26 mouse cellular contexts compared by ENCODE assay signal in genomic region chr11:77769496-77769895, GRCm38 (mm10). TPM values are rescaled to one million over a fixed set of nuclear protein-coding genes. Genes with fewer than 3 reads are reported as not detected.
DNase-seq lines count a peak whose midpoint lies in the region; ATAC-seq and TF ChIP-seq lines count a peak whose summit lies in the region.
"Had no signal": no experiment of that assay in that cellular context is flagged by ENCODE, and none has a peak within 500 bp of the region (broad histone marks: within the 10 kb centered on the region; RNA-seq: fewer than 3 reads in every experiment).

No protein-coding gene starts in this region.

- TF ChIP-seq CTCF in kidney, adult 2 months (conservative IDR thresholded peaks at IDR 0.05; ENCODE audit: insufficient read depth, insufficient read length, low read depth, low read length), result no peak
- no peak for TF ChIP-seq CTCF in stomach, postnatal 0 days (IDR thresholded peaks at IDR 0.05; ENCODE audit: low read depth)
- TF ChIP-seq CTCF in liver, embryonic 14.5 days (IDR thresholded peaks at IDR 0.05; ENCODE audit: low read depth), result no peak

- H3K9ac ChIP-seq in kidney, embryonic 14.5 days (ENCODE audit: low read depth, low read length), result no peak overlapping the region
- no peak overlapping the region for H3K9ac ChIP-seq in stomach, embryonic 15.5 days
- no peak overlapping the region for H3K9ac ChIP-seq in stomach, postnatal 0 days (ENCODE audit: low read length)
- no peak overlapping the region; the same call in 1 of the 2 replicates for H3K9ac ChIP-seq in liver, embryonic 14.5 days (replicated peaks)
- H3K9ac ChIP-seq: embryonic facial prominence, embryonic 12.5 days; forebrain, embryonic 15.5 days; heart, embryonic 15.5 days; limb, embryonic 13.5 days; lung, embryonic 14.5 days had no signal

- WGBS in kidney, adult 2 months, result 37% methylated on average over 4 of the region's 4 CpGs
- WGBS in kidney, embryonic 14.5 days, result 64% methylated on average over 4 of the region's 4 CpGs
- WGBS in stomach, embryonic 15.5 days, result 74% methylated on average over 4 of the region's 4 CpGs
- WGBS in stomach, postnatal 0 days, result 83% methylated on average over 4 of the region's 4 CpGs
- 64% methylated on average over 4 of the region's 4 CpGs for whole genome bisulfite sequencing in liver, embryonic 14.5 days (ENCODE audit: insufficient replicate concordance)

- no peak overlapping the region for H3K4me3 ChIP-seq in kidney, adult 2 months (ENCODE audit: insufficient read depth, low read depth, low read length)
- H3K4me3 ChIP-seq in kidney, embryonic 14.5 days (ENCODE audit: low read length), result no peak overlapping the region
- H3K4me3 ChIP-seq in stomach, embryonic 15.5 days (replicated peaks), result no peak overlapping the region
- H3K4me3 ChIP-seq in stomach, postnatal 0 days (ENCODE audit: low read depth, low read length), result no peak overlapping the region
- H3K4me3 ChIP-seq in liver, embryonic 14.5 days (ENCODE audit: insufficient read depth in 1 of 2, low read depth in 2 of 2, low read length in 2 of 2), result no peak overlapping the region
- H3K4me3 ChIP-seq: embryonic facial prominence, embryonic 12.5 days; forebrain, embryonic 15.5 days; gastrocnemius, adult 2 months; heart, embryonic 15.5 days; layer of hippocampus, adult 2 months; left cerebral cortex, adult 2 months; limb, embryonic 13.5 days had no signal

- no peak for TF ChIP-seq EP300 in stomach, postnatal 0 days (optimal IDR thresholded peaks at IDR 0.05)
- no peak for TF ChIP-seq EP300 in liver, embryonic 14.5 days (IDR thresholded peaks at IDR 0.05; ENCODE audit: low read depth)

- no peaks in the 10 kb centered on the region for H3K27me3 ChIP-seq in kidney, adult 2 months (replicated peaks; ENCODE audit: control insufficient read depth, insufficient read depth, low read length)
- H3K27me3 ChIP-seq in kidney, embryonic 14.5 days (ENCODE audit: control insufficient read depth, insufficient read depth, low read length), result no peaks in the 10 kb centered on the region
- H3K27me3 ChIP-seq in stomach, embryonic 15.5 days (replicated peaks), result no peaks in the 10 kb centered on the region
- no peaks in the 10 kb centered on the region for H3K27me3 ChIP-seq in stomach, postnatal 0 days (ENCODE audit: control insufficient read depth, insufficient read depth, low read length)
- no peaks in the 10 kb centered on the region for H3K27me3 ChIP-seq in liver, embryonic 14.5 days (ENCODE audit: control insufficient read depth, insufficient read depth, low read length)
- H3K27me3 ChIP-seq: embryonic facial prominence, embryonic 12.5 days; forebrain, embryonic 15.5 days; heart, embryonic 15.5 days; limb, embryonic 13.5 days had no signal

- DNase-seq in kidney, adult 2 months, result no peak
- DNase-seq in stomach, postnatal 0 days (ENCODE audit: low spot score), result no peak
- no peak for DNase-seq in liver, embryonic 14.5 days (ENCODE audit: low read depth in 3 of 3, low spot score in 3 of 3)
- no peak for DNase-seq in natural killer cell, adult 2 months (ENCODE audit: low spot score in 2 of 2)
- no peak for DNase-seq in spleen, postnatal 36 days (ENCODE audit: low spot score in 2 of 2)
- DNase-seq: adrenal gland, postnatal 14 days; cerebellum, adult 11-12 months; cerebellum, adult 9-11 months; embryo, embryonic 11 days; gastrocnemius, adult 2 months; lung, embryonic 14.5 days; lung, postnatal 14 days; midbrain, embryonic 14.5 days; right cerebral cortex, adult 18-20 months; spleen, adult 18-20 months had no signal

- no peaks in the 10 kb centered on the region for H3K36me3 ChIP-seq in kidney, adult 2 months (ENCODE audit: control insufficient read depth, insufficient read depth, low read length)
- H3K36me3 ChIP-seq in kidney, embryonic 14.5 days (ENCODE audit: control insufficient read depth, insufficient read depth, low read length), result no peaks in the 10 kb centered on the region
- H3K36me3 ChIP-seq in stomach, embryonic 15.5 days, result no peaks in the 10 kb centered on the region
- H3K36me3 ChIP-seq in stomach, postnatal 0 days (ENCODE audit: control insufficient read depth, insufficient read depth, low read length), result no peaks in the 10 kb centered on the region
- no peaks in the 10 kb centered on the region for H3K36me3 ChIP-seq in liver, embryonic 14.5 days (replicated peaks; ENCODE audit: control insufficient read depth, insufficient read depth, low read depth)
- H3K36me3 ChIP-seq: embryonic facial prominence, embryonic 12.5 days; forebrain, embryonic 15.5 days; heart, embryonic 15.5 days; limb, embryonic 13.5 days had no signal

- no peak for ATAC-seq in kidney, embryonic 14.5 days (ENCODE audit: low FRiP score, low TSS enrichment)
- no peak for ATAC-seq in stomach, embryonic 15.5 days (ENCODE audit: insufficient read depth, low FRiP score, low read depth)
- no peak for ATAC-seq in stomach, postnatal 0 days (ENCODE audit: low FRiP score, low TSS enrichment)
- no peak for ATAC-seq in liver, embryonic 14.5 days (ENCODE audit: insufficient read depth)
- ATAC-seq: CD4-positive, CD25-positive, alpha-beta regulatory T cell, adult 4 months; forebrain, embryonic 15.5 days; hindbrain, embryonic 16.5 days had no signal

- H3K4me1 ChIP-seq in kidney, adult 2 months (ENCODE audit: control insufficient read depth, insufficient read depth, low read length), result peaks cover 47% of the 10 kb centered on the region
- peaks cover 42% of the 10 kb centered on the region for H3K4me1 ChIP-seq in kidney, embryonic 14.5 days (ENCODE audit: control insufficient read depth, insufficient read depth, low read length)
- peaks cover 33% of the 10 kb centered on the region for H3K4me1 ChIP-seq in stomach, embryonic 15.5 days
- peaks cover 5% of the 10 kb centered on the region for H3K4me1 ChIP-seq in stomach, postnatal 0 days (replicated peaks; ENCODE audit: control insufficient read depth, insufficient read depth)
- peaks cover 66% of the 10 kb centered on the region in 2 experiments for H3K4me1 ChIP-seq in liver, embryonic 14.5 days (replicated peaks; ENCODE audit: control insufficient read depth in 2 of 2, insufficient read depth in 2 of 2, low read length in 1 of 2)

- H3K4me2 ChIP-seq in kidney, embryonic 14.5 days (replicated peaks; ENCODE audit: low read depth, low read length), result no peak overlapping the region
- no peak overlapping the region for H3K4me2 ChIP-seq in stomach, embryonic 15.5 days
- H3K4me2 ChIP-seq in stomach, postnatal 0 days (replicated peaks; ENCODE audit: low read depth), result no peak overlapping the region
- H3K4me2 ChIP-seq in liver, embryonic 14.5 days (ENCODE audit: low read depth), result no peak overlapping the region; the same call in 1 of the 2 replicates
- H3K4me2 ChIP-seq: embryonic facial prominence, embryonic 12.5 days; forebrain, embryonic 15.5 days; heart, embryonic 15.5 days; limb, embryonic 13.5 days; lung, embryonic 14.5 days had no signal

- no peaks in the 10 kb centered on the region for H3K9me3 ChIP-seq in kidney, embryonic 14.5 days (ENCODE audit: control insufficient read depth, low read length)
- no peaks in the 10 kb centered on the region for H3K9me3 ChIP-seq in stomach, embryonic 15.5 days
- no peaks in the 10 kb centered on the region for H3K9me3 ChIP-seq in stomach, postnatal 0 days (ENCODE audit: control insufficient read depth, low read length)
- H3K9me3 ChIP-seq in liver, embryonic 14.5 days (ENCODE audit: control insufficient read depth, low read length), result no peaks in the 10 kb centered on the region
- H3K9me3 ChIP-seq: embryonic facial prominence, embryonic 12.5 days; forebrain, embryonic 15.5 days; heart, embryonic 15.5 days; limb, embryonic 13.5 days had no signal

- H3K27ac ChIP-seq in kidney, adult 2 months (ENCODE audit: insufficient read depth, low read depth, low read length), result peak overlapping the region; percentile 57
- no peak overlapping the region for H3K27ac ChIP-seq in kidney, embryonic 14.5 days (ENCODE audit: low read depth, low read length)
- peak overlapping the region; percentile 40; the same call in 1 of the 2 replicates for H3K27ac ChIP-seq in stomach, embryonic 15.5 days
- no peak overlapping the region for H3K27ac ChIP-seq in stomach, postnatal 0 days (replicated peaks)
- peak overlapping the region; percentile 44 for H3K27ac ChIP-seq in liver, embryonic 14.5 days
- H3K27ac ChIP-seq: embryonic facial prominence, embryonic 12.5 days; forebrain, embryonic 15.5 days; gastrocnemius, adult 2 months; heart, embryonic 15.5 days; layer of hippocampus, adult 2 months; left cerebral cortex, adult 2 months; limb, embryonic 13.5 days had no signal

- no peak for TF ChIP-seq POLR2A in kidney, adult 2 months (IDR thresholded peaks at IDR 0.05; ENCODE audit: low read depth, low read length)

RNA-seq across cellular contexts. Expression of gene Myo18a, which starts 6.5 kb away (rescaled TPM):
- polyA plus RNA-seq in kidney, adult 2 months (2012; rRNA removed), result 92.0 and 93.1 TPM in 2 replicates
- polyA plus RNA-seq in kidney, embryonic 14.5 days (2014; fragmentation: Nextera tagmentation; extraction: Ambion mirVana), result 19.1 and 21.1 TPM in 2 replicates
- polyA plus RNA-seq in stomach, embryonic 15.5 days (2015; fragmentation: Nextera tagmentation; extraction: Ambion mirVana), result 29.7 and 29.9 TPM in 2 replicates
- 34.3 and 38.7 TPM in 2 replicates for polyA plus RNA-seq in stomach, postnatal 0 days (2015; fragmentation: Nextera tagmentation; extraction: Ambion mirVana)
- 10.6 and 15.4 TPM in 2 replicates for polyA plus RNA-seq in liver, embryonic 14.5 days (2012; rRNA removed)
- 13.5 and 14.3 TPM in 2 replicates for polyA plus RNA-seq in liver, embryonic 14.5 days (2014; fragmentation: Nextera tagmentation; extraction: Ambion mirVana)

RNA-seq across cellular contexts. Expression of gene Gm10277, which starts 18.1 kb away (rescaled TPM):
- polyA plus RNA-seq in kidney, adult 2 months (2012; rRNA removed), result 0.04 TPM in 1 of 2 replicates, not detected in the other
- 0.92 and 1.4 TPM in 2 replicates for polyA plus RNA-seq in kidney, embryonic 14.5 days (2014; fragmentation: Nextera tagmentation; extraction: Ambion mirVana)
- polyA plus RNA-seq in stomach, embryonic 15.5 days (2015; fragmentation: Nextera tagmentation; extraction: Ambion mirVana), result 1.5 and 1.6 TPM in 2 replicates
- polyA plus RNA-seq in stomach, postnatal 0 days (2015; fragmentation: Nextera tagmentation; extraction: Ambion mirVana), result 0.40 TPM in 2 replicates
- not detected in 2 replicates for polyA plus RNA-seq in liver, embryonic 14.5 days (2012; rRNA removed)
- polyA plus RNA-seq in liver, embryonic 14.5 days (2014; fragmentation: Nextera tagmentation; extraction: Ambion mirVana), result 0.11 and 0.18 TPM in 2 replicates
- polyA plus RNA-seq: testis, adult 2 months had no signal

RNA-seq across cellular contexts. Expression of gene Cryba1, which starts 44.4 kb away (rescaled TPM):
- not detected in 2 replicates for polyA plus RNA-seq in kidney, adult 2 months (2012; rRNA removed)
- polyA plus RNA-seq in kidney, embryonic 14.5 days (2014; fragmentation: Nextera tagmentation; extraction: Ambion mirVana), result not detected in 2 replicates
- 0.13 TPM in 1 of 2 replicates, not detected in the other for polyA plus RNA-seq in stomach, embryonic 15.5 days (2015; fragmentation: Nextera tagmentation; extraction: Ambion mirVana)
- polyA plus RNA-seq in stomach, postnatal 0 days (2015; fragmentation: Nextera tagmentation; extraction: Ambion mirVana), result not detected in 2 replicates
- not detected in 2 replicates for polyA plus RNA-seq in liver, embryonic 14.5 days (2012; rRNA removed)
- not detected in 2 replicates for polyA plus RNA-seq in liver, embryonic 14.5 days (2014; fragmentation: Nextera tagmentation; extraction: Ambion mirVana)
- polyA plus RNA-seq: CD4-positive, CD25-positive, alpha-beta regulatory T cell, adult 4 months; heart, embryonic 15.5 days; limb, embryonic 13.5 days; lung, embryonic 14.5 days; testis, adult 2 months had no signal

Comparison
In these comparisons a context has a peak if more than half of its experiments do, and no peak if none do; other contexts are left out.
1. H3K27ac ChIP-seq: peak in kidney, adult 2 months (single experiment), stomach, embryonic 15.5 days (single experiment) and liver, embryonic 14.5 days (single experiment); none in kidney, embryonic 14.5 days (single experiment) and stomach, postnatal 0 days (single experiment).